Mouse (Mus musculus) retina, postnatal 1 day (tissue): ENCODE measurements around the gene Nop16.
A peak's percentile ranks its signal among the peaks of the same experiment; 100 is the strongest.

Experiments used
- DNase-seq: peaks from one replicate; pipeline ENCODE4 v3.0.0-alpha.2; 2012

Gene Nop16

GRCm38 (mm10) chr13:54593617-54594016 is 3.7 kb upstream of the Nop16 start:
- DNase-seq: no peak

DNA sequence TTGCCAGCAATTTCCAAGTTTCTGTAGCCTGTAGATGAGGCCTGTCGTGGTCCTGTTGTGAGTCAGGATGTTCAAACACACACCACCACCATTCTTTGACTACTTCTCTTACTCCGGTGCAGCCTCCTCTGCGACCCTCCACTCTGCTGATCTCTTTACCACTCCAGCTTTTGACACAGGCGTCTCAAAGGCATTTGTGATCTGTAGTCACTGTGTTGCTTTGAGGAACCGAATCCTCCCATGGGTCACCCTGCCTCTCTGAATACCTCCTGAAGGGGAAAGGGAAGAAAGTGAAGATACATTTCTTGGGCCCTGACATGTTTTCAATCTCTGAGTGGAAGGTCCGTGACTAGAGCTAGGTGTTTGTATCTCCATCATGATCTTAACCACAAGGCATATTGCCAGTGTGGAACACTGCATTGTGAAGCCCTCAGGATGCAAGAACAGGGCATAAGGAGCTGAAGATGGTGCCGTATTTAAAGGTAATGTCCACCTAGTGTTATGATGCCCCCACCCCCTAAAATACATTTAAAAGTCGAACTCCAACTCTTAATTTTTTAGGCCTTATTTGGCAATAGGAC is 2.0 kb upstream of the Nop16 start:
- DNase-seq: no peak

DNA sequence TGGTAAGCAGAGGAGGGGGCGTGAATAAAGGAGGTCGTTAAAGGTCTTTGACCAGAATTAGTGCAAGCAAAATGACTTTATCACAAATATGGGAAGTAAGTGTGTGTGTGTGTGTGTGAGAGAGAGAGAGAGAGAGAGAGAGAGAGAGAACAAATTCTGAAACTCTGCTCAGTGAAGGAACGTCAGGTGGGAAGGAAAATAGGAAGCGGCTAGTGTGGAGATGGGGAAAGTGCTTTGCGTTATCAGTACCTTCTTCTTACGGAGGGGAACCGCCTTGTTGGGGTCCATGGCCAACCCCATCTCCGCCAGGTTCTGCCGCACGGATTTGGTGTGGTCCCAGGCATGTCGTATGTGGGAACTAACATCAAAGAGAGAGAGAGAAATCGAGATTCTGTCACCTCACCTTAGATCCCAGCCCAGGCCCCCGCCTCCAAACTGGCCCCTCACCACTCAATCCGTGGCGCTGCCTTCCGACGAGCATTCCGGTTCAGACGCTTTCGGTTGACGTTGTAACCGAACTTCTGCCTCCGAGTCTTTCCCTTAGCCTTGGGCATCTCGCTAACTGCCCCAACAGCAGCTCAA is 385 bp downstream of the Nop16 start:
- no peak for DNase-seq

DNA sequence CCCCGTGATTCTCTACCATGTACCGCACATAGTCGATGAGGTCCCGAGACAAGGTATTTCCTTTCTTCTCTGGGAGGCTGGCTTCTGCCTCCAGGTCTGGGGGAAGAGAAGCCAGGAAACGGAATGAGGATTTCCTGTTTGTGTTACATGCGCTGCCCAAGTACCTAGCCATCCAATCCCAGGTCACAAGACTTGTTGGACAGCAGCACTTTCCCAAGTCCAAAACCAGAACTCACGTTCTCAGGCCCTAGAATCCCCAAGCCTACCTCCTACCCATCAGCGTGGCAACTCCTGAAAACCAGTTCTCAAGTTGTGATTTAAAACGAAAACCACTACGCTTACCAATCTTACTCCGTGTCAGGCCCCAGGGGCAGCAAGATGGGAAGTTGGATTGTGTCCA is 4.1 kb downstream of the Nop16 start:
- no peak for DNase-seq

GRCm38 (mm10) chr13:54582860-54583259 is 7.0 kb downstream of the Nop16 start:
- DNase-seq: no peak

DNA sequence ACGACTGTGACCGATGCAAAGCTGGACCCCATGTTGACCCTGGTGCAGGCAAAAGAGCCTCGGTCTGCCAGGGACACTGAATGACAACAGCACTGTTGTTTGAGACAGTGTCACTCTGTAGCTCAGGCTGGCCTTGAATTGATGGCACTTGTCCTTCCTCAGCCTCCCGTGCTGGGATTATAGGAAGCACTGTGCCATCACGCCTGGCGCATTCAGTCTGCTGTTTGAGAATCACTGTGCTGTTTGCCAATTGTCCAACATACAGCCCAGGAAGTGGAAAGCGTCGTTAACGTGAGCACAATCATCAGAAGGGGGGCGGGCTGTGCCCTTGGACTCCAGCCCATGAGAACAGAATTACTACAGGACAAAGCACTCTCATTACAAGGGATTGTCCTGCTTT is 7.8 kb downstream of the Nop16 start:
- no peak for DNase-seq

DNA sequence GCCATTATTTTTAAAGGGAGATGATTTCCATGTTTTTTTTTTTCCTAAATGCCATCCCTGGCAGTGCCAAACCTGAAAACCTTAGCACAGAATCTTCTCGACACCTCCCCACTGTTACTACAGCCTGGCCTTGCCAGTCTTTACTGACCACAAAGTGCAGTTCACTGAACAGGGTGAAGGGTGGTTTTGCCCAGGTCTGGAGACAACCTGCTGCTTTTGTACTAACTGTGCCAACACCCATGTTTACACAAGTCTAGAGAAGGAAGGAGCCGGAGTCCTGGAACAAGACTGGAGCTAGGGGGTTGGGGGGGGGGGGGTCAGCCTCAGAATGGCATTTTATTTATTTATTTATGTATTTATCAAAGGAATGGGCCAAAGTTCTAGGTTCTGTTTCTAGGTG is 8.5 kb downstream of the Nop16 start:
- no peak for DNase-seq

DNA sequence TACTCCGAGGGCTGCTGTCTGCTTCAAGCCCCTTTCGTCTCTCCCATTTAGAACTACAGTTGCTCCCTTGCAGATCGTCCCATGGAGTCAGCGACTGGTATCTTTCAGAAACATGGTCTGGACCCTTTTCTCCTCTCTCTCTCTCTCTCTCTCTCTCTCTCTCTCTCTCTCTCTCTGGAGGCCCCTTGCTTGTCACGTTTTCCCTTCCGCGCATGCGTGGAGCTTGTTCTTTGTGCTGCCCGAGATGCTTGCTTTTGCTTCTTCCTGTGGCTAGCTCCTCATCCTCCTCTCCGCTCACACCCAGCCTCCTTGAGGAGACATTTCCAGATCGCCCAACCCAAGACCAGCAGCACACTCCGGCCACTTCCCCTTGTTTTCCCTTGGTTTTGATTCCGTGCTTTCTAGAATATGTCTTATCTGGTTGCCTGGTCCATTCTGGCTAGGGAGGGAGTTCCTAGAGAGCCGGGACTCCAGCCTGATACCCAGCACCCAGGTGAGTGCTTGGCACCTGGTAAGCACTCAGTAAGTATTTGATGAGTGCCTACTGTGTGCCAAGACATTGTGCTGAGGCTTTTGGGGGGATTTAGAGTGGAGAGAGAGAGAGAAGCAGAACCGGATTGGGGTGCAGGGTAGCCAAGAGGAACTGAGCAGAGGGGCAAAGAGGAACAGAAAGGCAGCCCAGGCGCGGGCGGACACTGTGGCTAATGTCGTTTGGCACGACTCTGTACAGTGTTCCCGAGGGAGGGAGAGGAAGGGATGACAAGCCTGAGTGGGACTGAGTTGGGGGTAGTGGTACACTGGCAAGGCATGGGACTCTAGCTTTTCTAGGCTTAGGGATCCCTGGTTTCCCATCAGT is 12.0 kb downstream of the Nop16 start:
- no peak for DNase-seq

DNA sequence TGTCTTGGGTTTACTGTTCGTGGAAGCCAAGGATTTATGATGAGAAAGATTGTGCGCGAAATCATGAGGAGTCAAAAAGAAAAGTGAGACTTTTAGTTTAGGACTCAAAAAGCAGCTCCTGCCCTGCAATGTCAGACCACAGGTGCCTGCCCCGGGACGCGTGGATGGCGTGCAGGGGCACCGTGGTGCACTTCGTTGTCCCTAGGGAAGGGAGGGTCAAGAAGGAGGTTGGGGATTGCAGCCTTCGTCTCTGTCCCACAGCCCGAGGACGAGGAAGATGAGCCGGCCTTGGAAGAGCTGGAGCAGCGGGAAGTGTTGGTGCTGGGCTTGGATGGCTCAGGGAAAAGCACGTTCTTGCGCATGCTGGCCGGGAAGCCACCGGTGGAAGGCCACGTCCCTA is 14.4 kb downstream of the Nop16 start:
- no peak for DNase-seq

DNA sequence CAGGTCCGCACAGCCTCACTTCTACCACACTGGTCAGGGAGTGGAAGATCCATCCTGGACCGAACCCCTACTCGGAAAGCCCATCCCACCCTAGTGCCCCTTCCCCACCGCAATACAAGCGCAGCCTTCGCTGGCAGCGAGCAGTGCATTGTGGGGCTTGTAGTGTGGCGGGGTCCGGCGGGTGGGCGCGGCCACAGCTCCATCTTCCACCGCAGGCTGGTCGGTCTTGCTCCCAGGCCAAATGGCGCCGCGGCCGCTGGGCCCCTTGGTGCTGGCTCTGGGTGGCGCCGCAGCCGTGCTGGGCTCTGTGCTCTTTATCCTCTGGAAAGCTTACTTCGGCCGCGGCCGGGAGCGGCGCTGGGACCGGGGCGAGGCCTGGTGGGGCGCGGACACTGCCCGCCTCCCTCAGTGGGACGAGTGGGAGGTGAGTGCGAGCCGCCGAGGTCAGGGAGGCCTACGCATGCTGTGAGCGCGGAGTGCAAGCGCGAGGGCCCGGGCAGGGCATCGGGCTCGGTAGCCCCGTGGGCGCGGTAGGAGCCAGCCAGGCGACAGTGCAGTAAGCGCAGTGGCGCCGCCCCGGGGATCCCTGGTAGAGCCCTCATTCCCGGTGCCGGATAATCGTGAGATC is 14.9 kb downstream of the Nop16 start, which contains the start of gene Arl10:
TSS of gene Arl10 (plus strand) at position 162 of the 628 bp plus-strand sequence.
- peak; percentile 89 for DNase-seq

DNA sequence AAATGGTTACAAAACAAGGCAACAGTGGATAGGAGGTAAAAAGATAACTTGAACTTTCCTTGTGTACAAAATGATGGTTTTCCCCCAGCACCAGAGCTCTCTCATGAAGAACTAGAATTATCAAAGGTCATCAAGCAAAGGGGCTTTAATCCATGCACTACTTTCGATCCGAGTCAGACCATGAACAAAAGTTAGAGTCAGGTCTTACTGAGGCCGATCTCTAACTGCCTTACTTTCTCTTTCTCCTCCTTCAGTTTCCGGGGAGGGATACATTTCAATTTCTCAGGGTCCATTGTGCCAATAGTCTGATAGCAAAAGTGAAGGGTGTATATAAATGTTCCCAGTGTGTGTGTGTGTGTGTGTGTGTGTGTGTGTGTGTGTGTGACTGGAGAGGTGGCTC is 17.3 kb downstream of the Nop16 start:
- DNase-seq: no peak

DNA sequence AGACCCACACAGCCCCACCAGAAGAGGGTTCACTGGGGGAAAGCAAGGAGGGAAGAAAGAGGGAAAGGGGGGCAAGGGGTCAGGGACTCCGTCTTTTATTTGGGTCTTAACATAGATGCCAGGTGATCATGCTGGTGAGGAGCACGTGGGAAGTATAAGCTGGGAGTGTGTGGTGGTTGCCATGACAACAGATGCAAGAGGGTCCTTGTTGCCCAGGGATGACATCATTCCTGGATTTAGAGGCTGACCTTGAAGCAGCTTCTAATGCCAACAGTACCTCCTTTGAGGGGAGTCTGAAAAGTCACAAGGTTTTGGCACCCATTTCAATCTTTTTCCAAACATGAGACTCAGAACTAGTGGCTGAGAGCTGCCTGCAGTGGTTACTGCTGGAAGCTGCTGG is 18.3 kb downstream of the Nop16 start:
- peak; percentile 39 for DNase-seq

- no peak for DNase-seq
Measured at GRCm38 (mm10) chr13:54570736-54571135, 19.2 kb downstream of the Nop16 start.

DNA sequence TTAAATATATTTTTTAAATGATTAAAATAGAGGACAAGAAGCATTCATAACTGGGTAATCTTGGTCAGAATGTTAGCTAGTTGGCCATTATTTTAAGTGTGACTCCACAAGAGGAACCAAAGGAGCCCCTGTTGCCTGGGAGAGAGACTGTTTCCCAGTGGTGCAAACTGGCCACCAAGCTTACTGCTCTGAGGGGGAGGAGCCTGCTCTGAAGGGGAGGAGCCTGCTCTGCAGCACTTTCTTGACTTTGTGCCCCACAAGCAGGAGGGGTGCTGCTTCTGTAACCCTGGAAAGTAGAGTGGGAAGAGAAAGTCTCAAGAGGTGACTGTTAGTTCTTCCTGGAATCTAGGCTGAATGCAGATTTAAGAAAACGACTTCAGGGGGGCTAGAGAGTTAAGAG is 20.6 kb downstream of the Nop16 start:
- no peak for DNase-seq

GRCm38 (mm10) chr13:54568380-54568779 is 21.5 kb downstream of the Nop16 start:
- no peak for DNase-seq

DNA sequence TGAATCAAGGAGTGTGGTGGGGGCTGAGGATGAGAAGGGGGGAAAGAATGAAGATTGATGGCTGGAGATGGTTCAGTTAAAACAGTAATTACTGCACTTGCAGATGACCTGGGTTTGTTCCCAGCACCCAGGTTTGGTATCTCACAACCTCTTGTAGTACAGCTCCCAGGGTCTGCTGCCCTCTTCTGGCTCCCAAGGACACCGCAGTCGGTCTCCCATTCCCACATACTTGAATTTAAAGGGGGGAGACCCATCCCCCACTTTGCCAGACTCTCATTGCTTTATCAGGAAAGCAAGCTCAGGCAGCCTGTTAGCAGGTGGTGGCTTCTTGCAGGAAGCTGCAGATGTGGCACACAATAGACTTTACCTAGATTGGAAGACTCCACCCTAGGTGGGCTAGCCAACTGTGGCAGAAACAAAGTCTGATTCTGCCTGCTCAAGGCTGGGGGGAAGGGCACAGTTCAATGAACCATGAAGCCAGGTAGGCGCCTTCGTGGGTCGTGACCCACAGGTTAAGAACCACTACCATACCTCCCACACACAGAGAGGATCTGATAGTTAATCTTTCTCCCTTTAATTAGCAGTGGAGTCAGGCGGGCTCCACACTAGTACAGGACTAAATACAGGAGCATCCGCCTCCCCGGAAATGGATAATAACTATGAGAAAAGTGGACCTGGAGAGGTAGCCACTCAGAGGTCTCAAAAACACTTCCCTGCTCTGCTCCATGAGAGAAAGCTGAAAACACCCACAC is 24.1 kb downstream of the Nop16 start:
- DNase-seq: peak; percentile 70

GRCm38 (mm10) chr13:54565201-54565581 is 24.7 kb downstream of the Nop16 start, which contains the start of gene 4833439L19Rik:
TSS of gene 4833439L19Rik (minus strand) at chr13:54565435.
- peak; percentile 96 for DNase-seq

DNA sequence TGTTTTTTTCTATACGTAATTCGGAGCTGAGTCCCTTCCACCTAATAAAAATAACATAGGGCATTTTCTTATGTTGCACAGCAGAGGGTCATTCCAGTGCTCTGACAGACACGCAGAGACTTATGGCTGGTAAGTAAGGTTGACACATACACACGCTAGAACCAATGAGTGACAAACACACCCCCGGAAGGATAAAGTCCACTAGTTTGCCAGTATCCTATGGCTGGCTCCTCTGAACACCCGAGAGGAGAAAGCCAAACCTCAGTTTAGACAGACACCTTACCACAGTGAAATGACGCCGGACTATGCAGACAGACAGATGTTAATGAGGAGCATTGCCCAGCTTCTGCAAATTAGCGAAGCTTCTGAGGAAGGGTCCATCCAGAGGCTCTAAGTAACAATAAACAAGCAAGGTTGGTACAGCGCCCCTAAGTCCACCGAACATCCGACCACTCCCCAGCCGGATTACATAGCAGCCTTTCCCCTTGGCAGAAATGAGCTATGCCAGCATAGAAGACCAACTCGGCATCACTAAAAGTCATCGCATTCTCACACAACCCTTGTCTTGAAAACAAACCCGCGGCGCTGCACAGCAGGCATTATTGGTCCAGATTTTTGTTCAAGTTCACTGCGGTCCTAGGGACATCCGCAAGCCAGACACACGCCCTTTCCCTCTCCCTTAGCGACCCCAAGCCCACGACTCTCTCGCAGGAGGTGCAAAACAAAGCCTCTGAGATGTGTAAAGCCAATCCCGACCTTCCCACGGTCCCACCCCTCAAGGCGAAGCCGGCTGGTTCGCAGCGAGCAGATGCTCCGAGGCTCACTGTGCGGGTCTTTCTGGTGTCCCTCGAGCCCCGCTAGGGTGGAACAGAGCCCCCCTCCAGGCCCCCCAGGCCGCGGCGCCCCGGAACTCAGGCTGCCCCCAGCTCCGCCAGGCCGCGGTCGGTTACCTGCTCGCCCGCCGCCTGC is 25.4 kb downstream of the Nop16 start:
- no peak for DNase-seq

DNA sequence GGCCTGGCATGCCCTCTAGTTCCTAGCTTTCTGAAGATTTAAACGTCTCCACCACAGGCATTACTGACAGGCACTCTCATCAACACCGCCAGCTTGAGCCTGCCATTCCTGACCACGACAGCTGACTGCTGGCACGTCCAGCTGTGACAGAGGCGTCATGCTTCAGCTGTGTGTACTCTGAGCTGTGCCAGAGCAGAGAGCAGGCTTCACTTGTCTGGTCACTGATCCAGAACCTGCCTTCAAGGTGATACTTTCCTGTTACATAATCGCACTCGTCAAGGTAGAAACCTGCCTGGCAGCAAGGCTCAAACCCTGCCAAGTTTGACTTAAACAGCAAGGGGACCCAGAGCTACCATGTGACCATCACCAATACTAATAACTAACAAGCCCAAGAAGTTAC is 27.3 kb downstream of the Nop16 start:
- DNase-seq: no peak

GRCm38 (mm10) chr13:54560608-54561007 is 29.3 kb downstream of the Nop16 start:
- DNase-seq: no peak

- no peak for DNase-seq
Measured at GRCm38 (mm10) chr13:54559656-54560055, 30.2 kb downstream of the Nop16 start.

GRCm38 (mm10) chr13:54557652-54558051 is 32.2 kb downstream of the Nop16 start:
- DNase-seq: no peak
